Mouse (Mus musculus) cerebellum, postnatal 14 days (tissue): ENCODE measurements around the gene Gjb4.

Experiments used
- DNase-seq, 2 experiments: peaks; one replicate each; pipeline ENCODE4 v3.0.0; 2021; ENCODE audit warnings: mixed read lengths in 2 of 2

Gjb4 gene

GRCm38 (mm10) chr4:127303796-127304195 is 50.1 kb downstream of the Gjb4 start:
- DNase-seq = no peak
